Mouse (Mus musculus) testis, postnatal 14 days (tissue): ENCODE results near the gene Utrn.

Experiments used
- DNase-seq: peaks from one replicate; pipeline ENCODE4 v3.0.0; 2021; ENCODE audit warnings: low spot score

Utrn gene

GRCm38 (mm10) chr10:12869846-12870245, 681 bp upstream of the Utrn start:
- no peak for DNase-seq

- peak; percentile 63 for DNase-seq
Observed at GRCm38 (mm10) chr10:12868189-12869028, 756 bp downstream of the Utrn start.

GRCm38 (mm10) chr10:12867733-12868188, 1.4 kb downstream of the Utrn start:
- DNase-seq: peak; percentile 61

- no peak for DNase-seq
Observed at GRCm38 (mm10) chr10:12866971-12867732, 2.0 kb downstream of the Utrn start.

GRCm38 (mm10) chr10:12865201-12865600, 4.0 kb downstream of the Utrn start:
- no peak for DNase-seq

- no peak for DNase-seq
Observed at GRCm38 (mm10) chr10:12863581-12863980, 5.6 kb downstream of the Utrn start.

GRCm38 (mm10) chr10:12862047-12862446, 7.1 kb downstream of the Utrn start:
- DNase-seq: no peak

- DNase-seq: no peak
Observed at GRCm38 (mm10) chr10:12861381-12861780, 7.8 kb downstream of the Utrn start.

GRCm38 (mm10) chr10:12860765-12861164, 8.4 kb downstream of the Utrn start:
- no peak for DNase-seq

GRCm38 (mm10) chr10:12860331-12860730, 8.8 kb downstream of the Utrn start:
- no peak for DNase-seq

GRCm38 (mm10) chr10:12858017-12858416, 11.1 kb downstream of the Utrn start:
- DNase-seq: no peak

GRCm38 (mm10) chr10:12854298-12854697, 14.9 kb downstream of the Utrn start:
- peak; percentile 42 for DNase-seq

- DNase-seq: no peak
Observed at GRCm38 (mm10) chr10:12853776-12854175, 15.4 kb downstream of the Utrn start.

- no peak for DNase-seq
Observed at GRCm38 (mm10) chr10:12853196-12853620, 16.0 kb downstream of the Utrn start.

GRCm38 (mm10) chr10:12852416-12853195, 16.6 kb downstream of the Utrn start:
- DNase-seq: no peak

GRCm38 (mm10) chr10:12850781-12851471, 18.2 kb downstream of the Utrn start:
- DNase-seq: no peak

GRCm38 (mm10) chr10:12848322-12849108, 20.6 kb downstream of the Utrn start:
- no peak for DNase-seq

GRCm38 (mm10) chr10:12842543-12842942, 26.6 kb downstream of the Utrn start:
- DNase-seq: no peak

GRCm38 (mm10) chr10:12841497-12841896, 27.7 kb downstream of the Utrn start:
- DNase-seq: no peak

GRCm38 (mm10) chr10:12837636-12838035, 31.5 kb downstream of the Utrn start:
- no peak for DNase-seq
